Mouse (Mus musculus) thymus, adult 2 months (tissue): ENCODE measurements around the gene Abcc9. TPM values are rescaled to one million over a fixed set of nuclear protein-coding genes. Genes with fewer than 3 reads are reported as not detected.

Source experiments
- DNase-seq: peaks from one replicate; pipeline ENCODE4 v3.0.0; 2021
- H3K27ac ChIP-seq: fragments of 200-500 bp; 2 replicates; pipeline ENCODE4 v1.5.1; 2012; ENCODE audit warnings: low read length, control low read depth; ENCODE audit not compliant: control insufficient read depth, insufficient read depth
- H3K27me3 ChIP-seq: fragments of 200-500 bp; 2 replicates; pipeline ENCODE4 v1.6.1; 2012; ENCODE audit warnings: mild to moderate bottlenecking, low read length, moderate library complexity, mixed read lengths; ENCODE audit not compliant: control insufficient read depth, insufficient read depth
- H3K36me3 ChIP-seq: fragments of 200-500 bp; 2 replicates; pipeline ENCODE4 v1.6.1; 2012; ENCODE audit warnings: mild to moderate bottlenecking, low read length, moderate library complexity; ENCODE audit not compliant: control insufficient read depth, insufficient read depth
- H3K4me1 ChIP-seq: fragments of 200-500 bp; replicated peaks from 2 replicates; pipeline ENCODE4 v1.6.1; 2012; ENCODE audit warnings: low read length; ENCODE audit not compliant: control insufficient read depth, insufficient read depth
- H3K4me3 ChIP-seq: fragments of 200-500 bp; 2 replicates; pipeline ENCODE4 v1.5.1; 2012; ENCODE audit warnings: mild to moderate bottlenecking, low read length, control low read depth, moderate library complexity; ENCODE audit not compliant: control insufficient read depth, insufficient read depth
- CTCF ChIP-seq: fragments of 200-500 bp; IDR thresholded peaks from 2 replicates; pipeline ENCODE4 v1.5.1; 2012; ENCODE audit warnings: mild to moderate bottlenecking, control low read depth, low read length, moderate library complexity, borderline replicate concordance; ENCODE audit not compliant: control insufficient read depth, poor library complexity, insufficient read depth; ENCODE audit errors: extremely low read depth
- POLR2A ChIP-seq: fragments of 200-500 bp; IDR thresholded peaks from 2 replicates; pipeline ENCODE4 v1.6.1; 2012; ENCODE audit warnings: mild to moderate bottlenecking, low read length, control low read depth, moderate library complexity; ENCODE audit not compliant: control insufficient read depth, poor library complexity, insufficient read depth; ENCODE audit errors: extremely low read depth
- WGBS: fragments of 180-500 bp; shearing (Covaris S2); methylation state at CpG from one replicate; pipeline ENCODE4 v1.1.7; 2018; 5-methylcytosine and 5-hydroxymethylcytosine counted together
- polyA plus RNA-seq: library from polyadenylated mRNA; depleted of rRNA; stranded (reverse); fragments of >200 nt; gene quantifications from 2 replicates; pipeline ENCODE4 v1.2.3, GENCODE M21; 2012

Gene Abcc9
- polyA plus RNA-seq, 1 experiment: 2.9 TPM

GRCm38 (mm10) chr6:142721731-142722130, 19.6 kb upstream of the Abcc9 start:
- 79% methylated on average over 8 of the region's 8 CpGs for WGBS
- no peak for DNase-seq
- Histone ChIP-seq H3K27me3 (no peaks in the 10 kb centered on the region), H3K27ac (no peak overlapping the region), H3K4me1 (no peaks in the 10 kb centered on the region), H3K4me3 (no peak overlapping the region), H3K36me3 (no peaks in the 10 kb centered on the region)
- no peak for TF ChIP-seq CTCF
- no peak for TF ChIP-seq POLR2A

GRCm38 (mm10) chr6:142720641-142721040, 18.5 kb upstream of the Abcc9 start:
- DNase-seq: no peak
- TF ChIP-seq POLR2A: no peak
- TF ChIP-seq CTCF: no peak
- H3K36me3 ChIP-seq: no peaks in the 10 kb centered on the region
- no peak overlapping the region for H3K4me3 ChIP-seq
- WGBS: 75% methylated on average over 6 of the region's 6 CpGs
- H3K27ac ChIP-seq: no peak overlapping the region
- no peaks in the 10 kb centered on the region for H3K4me1 ChIP-seq
- no peaks in the 10 kb centered on the region for H3K27me3 ChIP-seq

- no peak for TF ChIP-seq CTCF
- TF ChIP-seq POLR2A: no peak
- Histone ChIP-seq H3K27me3 (no peaks in the 10 kb centered on the region), H3K4me1 (no peaks in the 10 kb centered on the region), H3K27ac (no peak overlapping the region), H3K36me3 (no peaks in the 10 kb centered on the region), H3K4me3 (no peak overlapping the region)
- DNase-seq: no peak
- WGBS: 87% methylated on average over 7 of the region's 7 CpGs
Measured at GRCm38 (mm10) chr6:142718167-142718566, 16.1 kb upstream of the Abcc9 start.

GRCm38 (mm10) chr6:142717186-142717585, 15.1 kb upstream of the Abcc9 start:
- 83% methylated on average over 4 of the region's 4 CpGs for WGBS
- no peak overlapping the region for H3K4me3 ChIP-seq
- no peak overlapping the region for H3K27ac ChIP-seq
- TF ChIP-seq POLR2A: no peak
- no peak for TF ChIP-seq CTCF
- H3K36me3 ChIP-seq: no peaks in the 10 kb centered on the region
- no peak for DNase-seq
- H3K27me3 ChIP-seq: no peaks in the 10 kb centered on the region
- H3K4me1 ChIP-seq: no peaks in the 10 kb centered on the region

GRCm38 (mm10) chr6:142715026-142715425, 12.9 kb upstream of the Abcc9 start:
- Histone ChIP-seq H3K4me1 (no peaks in the 10 kb centered on the region), H3K27me3 (no peaks in the 10 kb centered on the region), H3K4me3 (no peak overlapping the region), H3K27ac (no peak overlapping the region), H3K36me3 (no peaks in the 10 kb centered on the region)
- WGBS: 84% methylated on average over 8 of the region's 8 CpGs
- DNase-seq: no peak
- no peak for TF ChIP-seq CTCF

- H3K36me3 ChIP-seq: no peaks in the 10 kb centered on the region
- H3K4me3 ChIP-seq: no peak overlapping the region
- H3K27ac ChIP-seq: no peak overlapping the region
- no peak for TF ChIP-seq CTCF
- no peak for TF ChIP-seq POLR2A
- no peaks in the 10 kb centered on the region for H3K4me1 ChIP-seq
- WGBS: 63% methylated on average over 4 of the region's 4 CpGs
- no peaks in the 10 kb centered on the region for H3K27me3 ChIP-seq
- DNase-seq: no peak
Measured at GRCm38 (mm10) chr6:142711106-142711505, 9.0 kb upstream of the Abcc9 start.

GRCm38 (mm10) chr6:142710690-142711089, 8.6 kb upstream of the Abcc9 start:
- DNase-seq: no peak
- Histone ChIP-seq H3K4me3 (no peak overlapping the region), H3K27me3 (no peaks in the 10 kb centered on the region), H3K27ac (no peak overlapping the region), H3K36me3 (no peaks in the 10 kb centered on the region), H3K4me1 (no peaks in the 10 kb centered on the region)
- no peak for TF ChIP-seq POLR2A
- TF ChIP-seq CTCF: no peak
- 93% methylated on average over 6 of the region's 6 CpGs for WGBS
